Mouse (Mus musculus): ENCODE results near the gene Rgs11.

DNA sequence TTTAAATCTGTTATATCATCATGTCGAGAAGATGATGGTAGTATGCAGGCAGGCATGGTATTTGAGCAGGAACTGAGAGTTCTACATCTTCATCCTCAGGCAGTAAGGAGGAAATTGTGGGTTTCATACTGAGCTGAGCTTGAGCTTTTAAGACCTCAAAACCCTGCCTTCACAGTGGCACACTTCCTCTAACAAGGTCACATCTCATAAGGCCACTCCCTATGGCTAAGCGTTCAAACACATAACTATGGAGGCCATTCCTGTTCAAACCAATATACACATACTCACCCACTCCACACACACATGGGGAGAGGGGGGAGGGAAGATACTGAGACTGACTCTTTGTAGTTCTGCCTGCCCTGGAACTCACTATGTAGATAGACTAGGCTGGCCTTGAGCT lies 34.7 kb upstream of the Rgs11 start:
- no peak for TF ChIP-seq POLR2A (IDR thresholded peaks at IDR 0.05; ENCODE audit: extremely low read depth, insufficient read depth, low read length)
- TF ChIP-seq CTCF (IDR thresholded peaks at IDR 0.05; ENCODE audit: extremely low read depth, insufficient read depth, low read length) = no peak
